Mouse (Mus musculus) limb, embryonic 12.5 days (tissue): ENCODE measurements around the gene Wdr18. TPM values are rescaled to one million over a fixed set of nuclear protein-coding genes. Genes with fewer than 3 reads are reported as not detected.

Experiments used
- ATAC-seq: fragments of 200-750 bp; cut with Nextera tagmentation; 2 replicates; pipeline ENCODE4 v1.8.0; 2017; ENCODE audit warnings: low read depth, moderate TSS enrichment; ENCODE audit not compliant: insufficient number of reproducible peaks, insufficient read depth, low FRiP score, low TSS enrichment
- H3K27ac ChIP-seq: fragments of 300-500 bp; sonication (generic); 2 replicates; pipeline ENCODE4 v1.5.1; 2016; ENCODE audit warnings: mild to moderate bottlenecking, moderate library complexity
- H3K27me3 ChIP-seq: fragments of 300-500 bp; sonication (generic); 2 replicates; pipeline ENCODE4 v1.6.1; 2016; ENCODE audit warnings: mild to moderate bottlenecking, moderate library complexity
- H3K36me3 ChIP-seq: fragments of 300-500 bp; sonication (generic); 2 replicates; pipeline ENCODE4 v1.6.1; 2016; ENCODE audit warnings: mild to moderate bottlenecking, moderate library complexity
- H3K4me1 ChIP-seq: fragments of 300-500 bp; sonication (generic); replicated peaks from 2 replicates; pipeline ENCODE4 v1.6.1; 2016
- H3K4me2 ChIP-seq: fragments of 300-500 bp; sonication (generic); 2 replicates; pipeline ENCODE4 v1.6.1; 2016; ENCODE audit warnings: mild to moderate bottlenecking, moderate library complexity
- H3K4me3 ChIP-seq: fragments of 300-500 bp; sonication (generic); replicated peaks from 2 replicates; pipeline ENCODE4 v1.5.1; 2016; ENCODE audit warnings: mild to moderate bottlenecking
- H3K9ac ChIP-seq: fragments of 300-500 bp; sonication (generic); replicated peaks from 2 replicates; pipeline ENCODE4 v1.6.1; 2016; ENCODE audit warnings: mild to moderate bottlenecking, moderate library complexity
- H3K9me3 ChIP-seq: fragments of 300-500 bp; sonication (generic); 2 replicates; pipeline ENCODE4 v1.6.1; 2016; ENCODE audit warnings: mild to moderate bottlenecking, moderate library complexity
- WGBS: fragments of 180-500 bp; shearing (Covaris S2); methylation state at CpG from one replicate; pipeline ENCODE4 v1.1.7; 2016; 5-methylcytosine and 5-hydroxymethylcytosine counted together
- polyA plus RNA-seq: library from polyadenylated mRNA; unstranded; fragments of >200 nt; fragmentation: Nextera tagmentation; extraction: Ambion mirVana; gene quantifications from 2 replicates; pipeline ENCODE4 v1.2.1, GENCODE M21; 2016

Wdr18 gene
- polyA plus RNA-seq, 1 experiment from 2014 or later = 120 TPM

GRCm38 (mm10) chr10:79936284-79936910, 23.6 kb upstream of the Wdr18 start:
- 64% methylated on average over 10 of the region's 10 CpGs for WGBS
- Histone ChIP-seq H3K9ac (no peak overlapping the region), H3K27ac (peak overlapping the region; percentile 26), H3K4me1 (peaks cover 75% of the 10 kb centered on the region), H3K36me3 (peaks cover 95% of the 10 kb centered on the region), H3K9me3 (no peaks in the 10 kb centered on the region), H3K4me3 (no peak overlapping the region), H3K27me3 (no peaks in the 10 kb centered on the region), H3K4me2 (no peak overlapping the region)
- no peak for ATAC-seq

- no peak overlapping the region for H3K4me3 ChIP-seq
- no peaks in the 10 kb centered on the region for H3K9me3 ChIP-seq
- H3K36me3 ChIP-seq = peaks cover 95% of the 10 kb centered on the region
- H3K4me1 ChIP-seq = peaks cover 69% of the 10 kb centered on the region
- no peak overlapping the region; the same call in 1 of the 2 replicates for H3K9ac ChIP-seq
- no peak for ATAC-seq
- H3K4me2 ChIP-seq = no peak overlapping the region
- WGBS = 81% methylated on average over 27 of the region's 27 CpGs
- no peaks in the 10 kb centered on the region for H3K27me3 ChIP-seq
- H3K27ac ChIP-seq = peak overlapping the region; percentile 26
These were observed 23.0 kb upstream of the Wdr18 start for GRCm38 (mm10) chr10:79936911-79937441.

DNA sequence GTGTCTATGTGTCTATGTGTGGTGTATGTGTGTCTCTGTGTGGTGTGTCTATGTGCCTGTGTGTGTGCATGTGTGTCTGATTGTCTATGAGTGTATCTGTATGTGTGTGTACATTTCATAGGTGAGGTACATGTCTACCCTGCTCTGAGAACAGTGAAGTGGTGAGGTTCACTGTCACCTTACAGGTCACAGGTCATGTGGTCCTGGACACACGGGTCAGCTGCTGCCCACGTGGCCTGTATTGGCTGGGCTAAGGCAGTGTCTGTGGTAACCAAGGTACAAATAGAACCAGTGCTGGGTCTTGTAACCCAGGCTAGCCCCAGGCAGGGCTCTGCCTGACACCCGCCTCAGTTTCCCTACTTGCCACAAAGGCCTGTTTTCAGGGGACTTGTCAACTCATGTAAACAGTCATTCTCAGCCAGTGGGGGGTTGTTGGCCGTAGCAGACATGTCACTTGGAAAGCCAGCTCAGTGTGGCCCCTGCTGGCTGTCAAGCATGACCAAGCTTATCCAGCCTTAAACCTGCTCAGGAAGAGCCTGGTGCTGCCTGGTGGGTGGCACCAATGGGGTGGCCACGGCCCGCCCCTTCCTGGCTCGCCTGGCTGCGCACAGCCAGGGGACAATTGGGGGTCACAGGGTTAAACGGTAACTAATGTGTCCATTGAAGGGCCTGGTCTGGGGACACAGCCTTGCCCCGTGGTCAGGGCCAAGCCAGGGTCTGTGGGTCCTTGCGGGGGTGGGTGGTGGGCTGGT, 22.0 kb upstream of the Wdr18 start:
- Histone ChIP-seq H3K4me3 (no peak overlapping the region), H3K9ac (no peak overlapping the region), H3K27me3 (no peaks in the 10 kb centered on the region), H3K36me3 (peaks cover 92% of the 10 kb centered on the region), H3K27ac (0 out of 2 replicates have a peak overlapping the region, but pooled peaks have one; percentile 35), H3K4me2 (no peak overlapping the region), H3K4me1 (peaks cover 62% of the 10 kb centered on the region), H3K9me3 (no peaks in the 10 kb centered on the region)
- no peak for ATAC-seq
- 67% methylated on average over 11 of the region's 11 CpGs for WGBS

DNA sequence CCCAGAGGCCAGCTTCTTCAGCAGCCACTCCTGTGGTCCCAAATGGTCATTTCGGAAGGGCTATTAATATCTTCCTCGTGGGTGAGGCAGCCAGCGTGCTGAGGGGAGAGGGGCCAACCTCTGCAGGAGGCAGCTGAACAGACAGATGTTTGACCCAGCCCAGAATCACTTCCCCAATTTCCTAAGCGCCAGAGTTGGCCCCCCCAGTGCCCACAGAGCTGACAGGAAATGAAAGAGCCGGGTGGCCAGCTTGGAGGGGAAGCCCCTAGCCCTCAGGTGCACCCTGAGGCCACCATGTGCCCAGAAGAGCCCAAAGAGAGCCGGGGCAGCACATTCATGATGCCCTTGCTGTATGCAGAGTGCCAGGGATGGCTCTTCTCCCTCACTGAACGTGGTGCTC, 19.2 kb upstream of the Wdr18 start:
- H3K4me3 ChIP-seq = no peak overlapping the region
- no peak overlapping the region for H3K27ac ChIP-seq
- no peaks in the 10 kb centered on the region for H3K9me3 ChIP-seq
- no peak for ATAC-seq
- no peak overlapping the region for H3K9ac ChIP-seq
- 53% methylated on average over 7 of the region's 7 CpGs for WGBS
- no peak overlapping the region for H3K4me2 ChIP-seq
- H3K36me3 ChIP-seq = peaks cover 76% of the 10 kb centered on the region
- peaks cover 63% of the 10 kb centered on the region for H3K4me1 ChIP-seq
- no peaks in the 10 kb centered on the region for H3K27me3 ChIP-seq

- Histone ChIP-seq H3K36me3 (peaks cover 71% of the 10 kb centered on the region), H3K9ac (no peak overlapping the region), H3K27ac (peak overlapping the region; percentile 89; the same call in 1 of the 2 replicates), H3K27me3 (no peaks in the 10 kb centered on the region), H3K4me2 (no peak overlapping the region), H3K4me3 (no peak overlapping the region), H3K4me1 (peaks cover 57% of the 10 kb centered on the region), H3K9me3 (no peaks in the 10 kb centered on the region)
- 97% methylated on average over 1 of the region's 1 CpGs for WGBS
- no peak for ATAC-seq
These were observed 17.0 kb upstream of the Wdr18 start for GRCm38 (mm10) chr10:79942988-79943387.

GRCm38 (mm10) chr10:79943471-79943901, 16.5 kb upstream of the Wdr18 start:
- no peak for ATAC-seq
- Histone ChIP-seq H3K4me2 (no peak overlapping the region), H3K27ac (peak overlapping the region; percentile 89; the same call in 1 of the 2 replicates), H3K27me3 (no peaks in the 10 kb centered on the region), H3K9ac (0 out of 2 replicates have a peak overlapping the region, but pooled peaks have one; percentile 24), H3K4me3 (no peak overlapping the region), H3K9me3 (no peaks in the 10 kb centered on the region), H3K36me3 (peaks cover 70% of the 10 kb centered on the region), H3K4me1 (peaks cover 53% of the 10 kb centered on the region)
- WGBS = 65% methylated on average over 9 of the region's 9 CpGs

DNA sequence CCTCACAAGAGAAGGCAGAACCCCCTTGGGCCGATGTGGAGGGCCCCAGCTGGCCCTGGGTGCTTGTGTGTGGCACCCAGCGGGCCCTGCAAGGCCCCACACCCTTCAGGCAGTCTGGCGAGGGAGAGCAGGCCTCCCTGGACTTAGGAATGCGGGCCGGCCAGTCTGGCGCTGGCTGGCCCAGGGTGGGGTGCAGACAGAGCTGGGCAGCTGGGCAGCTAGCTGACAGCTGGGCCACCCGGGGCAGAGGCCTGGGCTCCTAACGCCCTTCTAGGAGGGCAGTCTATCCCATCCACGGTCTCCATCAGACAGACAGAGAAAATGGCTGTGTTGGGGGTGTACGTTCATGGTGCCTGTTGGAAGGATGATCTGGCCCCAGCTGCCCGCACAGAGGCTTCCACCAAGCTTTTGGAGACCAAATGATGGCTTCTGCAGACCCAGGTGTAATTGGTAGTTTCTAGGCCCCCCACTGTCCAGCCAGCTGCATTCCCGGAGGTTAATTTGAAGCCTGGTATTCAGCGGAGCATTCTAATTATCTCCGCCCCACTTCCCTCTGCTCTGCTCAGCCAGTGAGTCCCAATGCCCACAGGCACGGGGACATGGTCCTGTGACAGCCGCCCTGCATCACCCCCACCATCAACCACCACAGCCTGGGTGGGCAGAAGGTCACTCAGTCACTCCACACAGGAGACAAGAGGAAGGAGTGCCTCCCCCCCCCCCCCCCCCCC, 14.3 kb upstream of the Wdr18 start:
- Histone ChIP-seq H3K4me2 (peak overlapping the region; percentile 27; the same call in 1 of the 2 replicates), H3K4me1 (peaks cover 43% of the 10 kb centered on the region), H3K27ac (peak overlapping the region; percentile 89), H3K9me3 (no peaks in the 10 kb centered on the region), H3K27me3 (no peaks in the 10 kb centered on the region), H3K9ac (peak overlapping the region; percentile 46; the same call in 1 of the 2 replicates), H3K4me3 (no peak overlapping the region), H3K36me3 (peaks cover 74% of the 10 kb centered on the region)
- 13% methylated on average over 16 of the region's 16 CpGs for WGBS
- ATAC-seq = no peak

DNA sequence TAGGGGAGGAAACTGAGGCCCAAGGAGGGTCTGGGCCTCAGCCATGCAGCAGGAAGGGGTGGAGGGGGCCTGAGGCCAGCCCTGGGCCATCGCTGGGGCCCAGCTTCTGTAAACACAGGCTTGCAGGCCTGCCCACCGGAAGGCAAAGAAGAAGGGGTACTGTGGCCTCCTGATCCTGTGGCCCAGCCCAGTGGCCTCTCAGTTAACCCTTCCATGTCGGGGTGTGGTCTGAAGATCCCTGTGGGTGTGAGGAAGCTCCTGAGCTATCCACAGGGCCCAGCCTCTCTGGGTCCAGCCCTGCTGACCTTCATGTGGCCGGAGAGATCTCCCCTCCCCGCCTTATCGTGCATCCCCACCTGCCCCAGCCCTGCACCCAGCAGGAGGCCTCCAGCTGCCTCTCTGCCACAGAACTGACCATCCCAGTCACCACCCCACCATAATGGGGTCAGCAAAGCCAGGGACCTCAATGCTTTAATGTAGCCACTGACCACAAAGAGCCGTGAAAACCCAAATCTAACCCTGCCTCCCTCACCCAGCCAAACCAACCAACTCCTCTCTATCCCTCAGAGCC, 13.1 kb upstream of the Wdr18 start:
- Histone ChIP-seq H3K4me2 (peak overlapping the region; percentile 24), H3K9ac (peak overlapping the region; percentile 34; the same call in 1 of the 2 replicates)

DNA sequence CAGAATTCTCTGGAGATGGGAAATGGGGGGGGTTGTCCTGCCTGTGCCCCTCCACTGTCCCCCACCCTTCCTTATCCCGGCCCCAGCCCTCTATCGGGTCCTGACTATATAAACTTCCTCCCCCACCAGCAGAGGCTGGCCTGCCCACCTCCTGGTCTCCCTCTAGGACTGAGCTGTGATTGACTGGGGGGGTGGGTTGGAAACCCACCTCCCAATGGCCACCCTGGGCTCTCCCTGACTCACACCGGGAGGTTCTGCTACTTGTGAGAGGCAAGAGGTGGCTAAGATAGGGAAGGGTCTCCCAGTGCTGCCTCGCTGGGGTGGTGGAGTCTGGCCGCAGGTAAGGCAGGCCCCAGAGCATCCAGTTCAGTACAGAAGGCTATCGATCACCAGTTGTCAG, 12.4 kb upstream of the Wdr18 start:
- Histone ChIP-seq H3K4me1 (peaks cover 43% of the 10 kb centered on the region), H3K9me3 (no peaks in the 10 kb centered on the region), H3K27me3 (no peaks in the 10 kb centered on the region), H3K36me3 (peaks cover 70% of the 10 kb centered on the region), H3K4me2 (no peak overlapping the region), H3K9ac (no peak overlapping the region), H3K4me3 (no peak overlapping the region), H3K27ac (peak overlapping the region; percentile 89; the same call in 1 of the 2 replicates)
- 70% methylated on average over 6 of the region's 6 CpGs for WGBS
- no peak for ATAC-seq

More for the DNA sequence above, 13.1 kb upstream of the Wdr18 start:
- no peaks in the 10 kb centered on the region for H3K9me3 ChIP-seq
- peak overlapping the region; percentile 89 for H3K27ac ChIP-seq
- peaks cover 43% of the 10 kb centered on the region for H3K4me1 ChIP-seq
- 16% methylated on average over 7 of the region's 7 CpGs for WGBS
- peak; percentile 37; the same call in 1 of the 2 replicates for ATAC-seq
- no peak overlapping the region for H3K4me3 ChIP-seq
- H3K36me3 ChIP-seq = peaks cover 74% of the 10 kb centered on the region
- H3K27me3 ChIP-seq = no peaks in the 10 kb centered on the region

DNA sequence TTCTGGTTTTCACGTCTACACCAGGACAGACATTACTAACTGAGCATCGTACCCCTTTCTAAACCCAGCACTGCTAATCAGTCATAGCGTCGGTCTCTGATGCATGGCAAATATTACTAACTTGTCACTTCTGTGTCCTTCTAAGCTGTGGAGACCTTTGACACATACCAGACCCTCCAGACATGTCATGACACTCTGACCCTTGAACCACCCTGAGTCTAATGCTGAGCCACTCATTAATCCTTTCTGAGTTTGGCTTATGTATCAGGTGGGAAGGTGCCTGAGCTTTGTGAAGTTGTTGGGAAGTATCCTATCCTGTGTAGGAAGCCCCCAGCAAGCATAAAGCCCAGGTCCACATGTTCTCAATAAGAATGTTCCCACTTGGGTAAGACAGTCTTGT, 10.1 kb upstream of the Wdr18 start:
- 86% methylated on average over 4 of the region's 4 CpGs for WGBS

More for the DNA sequence above, 10.1 kb upstream of the Wdr18 start:
- Histone ChIP-seq H3K4me2 (no peak overlapping the region), H3K4me3 (no peak overlapping the region), H3K9ac (no peak overlapping the region), H3K27ac (no peak overlapping the region), H3K9me3 (no peaks in the 10 kb centered on the region), H3K4me1 (peaks cover 24% of the 10 kb centered on the region), H3K27me3 (no peaks in the 10 kb centered on the region), H3K36me3 (peaks cover 74% of the 10 kb centered on the region)
- no peak for ATAC-seq
